Mouse (Mus musculus): ENCODE results near the gene Tbx19.

The Tbx19 gene

DNA sequence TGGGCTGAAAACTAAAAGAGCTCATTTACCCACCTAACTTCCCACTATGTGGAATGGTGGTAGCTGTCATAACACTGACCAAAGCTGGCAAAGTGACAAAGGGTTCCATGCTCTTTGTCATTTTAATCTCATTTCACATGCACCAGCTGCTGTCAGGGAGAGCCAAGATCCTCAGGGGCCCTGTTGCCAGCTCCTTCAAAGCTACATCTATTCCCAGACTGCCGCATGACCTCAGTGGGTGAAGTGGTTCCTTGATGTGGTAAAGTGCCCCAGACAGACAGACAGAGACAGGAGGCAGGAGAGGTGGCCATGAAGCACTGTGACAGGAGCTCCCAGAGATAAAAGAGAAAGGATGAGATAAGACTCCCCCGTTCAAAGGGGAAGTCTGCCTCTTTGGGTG is 49.9 kb downstream of the Tbx19 start:
- DNase-seq = no peak

DNA sequence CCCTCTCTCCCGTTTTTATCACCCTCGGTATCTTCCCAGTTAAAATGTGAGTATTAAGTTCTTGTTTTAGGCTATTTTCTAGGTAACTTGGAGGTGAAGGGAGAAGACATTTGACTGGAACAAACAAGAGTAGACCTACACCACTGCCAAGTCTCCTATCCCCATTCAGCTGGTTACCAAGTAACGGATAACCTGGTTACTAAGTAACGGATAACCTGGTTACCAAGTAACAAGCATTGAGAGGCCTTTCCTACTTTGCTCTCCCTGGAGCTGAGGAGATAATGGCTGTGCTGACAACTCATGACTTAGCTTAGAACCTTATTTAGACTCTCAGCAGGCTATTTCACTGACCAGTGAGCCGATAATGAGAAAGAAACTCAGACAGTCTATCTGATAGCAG is 51.4 kb downstream of the Tbx19 start:
- no peak for DNase-seq

DNA sequence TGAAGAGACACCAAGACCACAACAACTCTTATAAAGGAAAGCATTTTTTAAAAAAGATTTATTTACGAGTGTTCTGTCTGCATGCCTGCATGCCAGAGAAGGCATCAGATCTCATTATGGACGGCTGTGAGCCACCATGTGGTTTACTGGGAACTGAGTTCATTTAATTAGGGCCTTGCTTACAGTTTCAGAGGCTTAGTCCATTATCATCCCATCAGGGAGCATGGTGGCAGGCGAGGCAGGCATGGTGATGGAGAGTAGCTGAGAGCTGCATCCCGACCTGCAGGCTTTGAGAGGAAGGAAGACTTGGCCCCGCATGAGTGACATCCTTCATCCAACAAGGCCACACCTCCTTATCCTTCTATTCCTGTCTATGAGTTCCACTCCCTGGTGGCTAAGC is 52.1 kb downstream of the Tbx19 start:
- DNase-seq = no peak

DNA sequence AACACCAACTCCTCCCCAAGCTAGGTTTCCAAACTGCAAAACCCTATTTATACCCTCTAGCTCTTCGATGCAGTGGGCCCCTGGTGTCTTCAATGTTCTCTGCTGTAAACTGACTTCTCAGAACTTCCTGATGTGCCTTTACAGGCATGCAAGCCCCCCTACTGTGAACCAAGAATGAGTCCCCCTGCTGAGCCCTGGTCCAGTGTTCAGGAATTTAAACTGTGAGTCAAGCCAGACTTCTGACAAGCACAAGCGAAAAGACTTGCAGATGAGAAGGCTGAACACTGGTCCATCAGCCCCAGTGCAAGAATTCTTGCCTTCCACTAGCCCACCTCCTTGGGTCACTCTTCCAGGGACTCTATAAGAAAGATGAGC is 54.6 kb downstream of the Tbx19 start:
- no peak for DNase-seq

GRCm38 (mm10) chr1:165105270-165106010 is 55.1 kb downstream of the Tbx19 start:
- no peak for DNase-seq

GRCm38 (mm10) chr1:165104707-165105259 is 55.8 kb downstream of the Tbx19 start:
- DNase-seq = no peak

- DNase-seq = no peak
Observed at GRCm38 (mm10) chr1:165099569-165099968, 61.0 kb downstream of the Tbx19 start.

DNA sequence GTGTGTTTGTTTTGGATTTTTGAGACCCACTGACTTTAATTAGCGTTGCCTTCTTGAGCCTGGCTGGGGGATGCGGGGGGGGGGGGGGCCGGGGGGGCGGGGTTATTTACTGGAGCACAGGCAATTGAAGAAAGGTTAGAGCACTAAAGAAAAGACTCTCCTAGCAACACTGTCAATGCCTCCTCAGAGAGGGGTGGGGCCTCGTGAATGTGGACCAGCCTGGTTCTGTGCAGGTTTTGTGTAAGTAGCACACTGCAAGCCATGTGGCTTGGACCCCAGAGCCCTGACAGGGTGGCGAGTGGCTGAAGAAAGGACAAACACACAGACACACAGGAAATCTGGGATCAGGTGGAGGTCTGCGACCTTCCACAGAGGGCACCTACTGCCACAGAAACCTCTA is 65.7 kb downstream of the Tbx19 start:
- DNase-seq = no peak

DNA sequence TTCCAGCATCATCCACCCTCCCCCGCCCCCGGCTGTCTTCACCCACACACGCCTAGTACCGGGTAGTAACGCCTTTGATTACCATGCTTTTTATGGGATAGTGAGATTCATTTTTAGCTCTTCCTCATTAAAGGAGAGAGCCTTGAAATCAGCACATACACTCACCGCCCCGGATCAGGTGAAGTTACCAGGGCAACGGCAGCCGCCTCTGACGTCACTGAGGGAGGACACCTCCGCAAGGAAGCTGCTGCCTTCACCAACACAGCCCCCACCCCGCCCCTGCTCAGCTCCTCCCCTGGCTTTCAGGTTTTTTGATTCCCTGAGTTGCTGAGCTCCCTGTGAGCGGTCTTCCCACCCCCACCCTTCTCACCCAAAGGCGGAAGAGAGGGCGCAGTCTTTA is 68.9 kb downstream of the Tbx19 start:
- no peak for DNase-seq

GRCm38 (mm10) chr1:165089556-165089955 is 71.0 kb downstream of the Tbx19 start:
- DNase-seq = no peak

All from lung, postnatal 36 days (tissue).